Mouse (Mus musculus) midbrain, postnatal 0 days (tissue): ENCODE measurements at regions not wholly inside any gene's neighbourhood (a gene's known extent, or its start where the extent isn't known, plus 50 kb on each side); places are given as distances from the start of the nearest gene placed in this dataset.
A peak's percentile ranks its signal among the peaks of the same experiment; 100 is the strongest.

Experiments
- ATAC-seq: fragments of 200-750 bp; cut with Nextera tagmentation; 2 replicates; pipeline ENCODE4 v1.8.0; 2017; ENCODE audit warnings: moderate number of reproducible peaks, mild to moderate bottlenecking, moderate TSS enrichment, moderate library complexity; ENCODE audit not compliant: low FRiP score
- DNase-seq: peaks from one replicate; pipeline ENCODE4 v3.0.0-alpha.2; 2015; ENCODE audit warnings: low spot score
- H3K27ac ChIP-seq: fragments of 300-500 bp; sonication (generic); 2 replicates; pipeline ENCODE4 v1.5.1; 2014; ENCODE audit warnings: low read depth, mild to moderate bottlenecking, low read length, mixed read lengths
- H3K27me3 ChIP-seq: fragments of 300-500 bp; sonication (generic); 2 replicates; pipeline ENCODE4 v1.6.1; 2014; ENCODE audit warnings: low read length, control low read depth, mixed read lengths; ENCODE audit not compliant: insufficient read depth
- H3K36me3 ChIP-seq: fragments of 300-500 bp; sonication (generic); 2 replicates; pipeline ENCODE4 v1.6.1; 2014; ENCODE audit warnings: low read length, control low read depth, mixed read lengths; ENCODE audit not compliant: insufficient read depth
- H3K4me1 ChIP-seq: fragments of 300-500 bp; sonication (generic); 2 replicates; pipeline ENCODE4 v1.6.1; 2014; ENCODE audit warnings: mild to moderate bottlenecking, control low read depth, antibody characterized with exemption, low read length, mixed read lengths; ENCODE audit not compliant: insufficient read depth
- H3K4me2 ChIP-seq: fragments of 300-500 bp; sonication (generic); 2 replicates; pipeline ENCODE4 v1.6.1; 2014; ENCODE audit warnings: low read depth, mild to moderate bottlenecking, low read length, mixed read lengths; ENCODE audit not compliant: poor library complexity, severe bottlenecking
- H3K4me3 ChIP-seq: fragments of 300-500 bp; sonication (generic); 2 replicates; pipeline ENCODE4 v1.5.1; 2014; ENCODE audit warnings: low read depth, mild to moderate bottlenecking, low read length, moderate library complexity
- H3K9ac ChIP-seq: fragments of 300-500 bp; sonication (generic); replicated peaks from 2 replicates; pipeline ENCODE4 v1.6.1; 2014; ENCODE audit warnings: mild to moderate bottlenecking, low read length, moderate library complexity, mixed read lengths; ENCODE audit not compliant: poor library complexity, severe bottlenecking
- H3K9me3 ChIP-seq: fragments of 300-500 bp; sonication (generic); 2 replicates; pipeline ENCODE4 v1.6.1; 2016; ENCODE audit warnings: low read length, control low read depth
- CTCF ChIP-seq: IDR thresholded peaks from 2 replicates; pipeline ENCODE4 v1.5.1; 2016; ENCODE audit warnings: antibody characterized with exemption, mild to moderate bottlenecking
- WGBS: fragments of 180-500 bp; shearing (Covaris S2); extraction: QIAGEN DNeasy Blood & Tissue Kit; methylation state at CpG from one replicate; pipeline ENCODE4 v1.1.7; 2014; 5-methylcytosine and 5-hydroxymethylcytosine counted together

GRCm38 (mm10) chr3:52198751-52199738 is 69.1 kb upstream of the Foxo1 start:
- H3K4me3 ChIP-seq: no peak overlapping the region
- ATAC-seq (no peak), DNase-seq (no peak)
- peaks cover 6% of the 10 kb centered on the region for H3K4me1 ChIP-seq
- no peak overlapping the region for H3K4me2 ChIP-seq
- no peaks in the 10 kb centered on the region for H3K36me3 ChIP-seq
- no peak overlapping the region for H3K9ac ChIP-seq
- WGBS: 84% methylated on average over 17 of the region's 17 CpGs
- no peak overlapping the region for H3K27ac ChIP-seq
- H3K9me3 ChIP-seq: no peaks in the 10 kb centered on the region
- H3K27me3 ChIP-seq: no peaks in the 10 kb centered on the region
- peak; percentile 25; the same call in 1 of the 2 replicates for TF ChIP-seq CTCF

- no peaks in the 10 kb centered on the region for H3K27me3 ChIP-seq
- no peaks in the 10 kb centered on the region for H3K9me3 ChIP-seq
- no peaks in the 10 kb centered on the region for H3K36me3 ChIP-seq
- H3K4me1 ChIP-seq: peaks cover 6% of the 10 kb centered on the region
- ATAC-seq (no peak), DNase-seq (no peak)
- TF ChIP-seq CTCF: no peak
- H3K9ac ChIP-seq: no peak overlapping the region
- no peak overlapping the region for H3K4me2 ChIP-seq
- H3K27ac ChIP-seq: no peak overlapping the region
- H3K4me3 ChIP-seq: no peak overlapping the region
- 75% methylated on average over 4 of the region's 4 CpGs for WGBS
Measured at GRCm38 (mm10) chr3:52200106-52200505, 68.0 kb upstream of the Foxo1 start.

GRCm38 (mm10) chr3:52210556-52211302 is 57.4 kb upstream of the Foxo1 start:
- no peaks in the 10 kb centered on the region for H3K27me3 ChIP-seq
- WGBS: 19% methylated on average over 24 of the region's 24 CpGs
- TF ChIP-seq CTCF: no peak
- H3K4me3 ChIP-seq: peak overlapping the region; percentile 5; the same call in 1 of the 2 replicates
- no peaks in the 10 kb centered on the region for H3K36me3 ChIP-seq
- H3K27ac ChIP-seq: no peak overlapping the region
- DNase-seq (peak; percentile 30), ATAC-seq (no peak)
- 0 out of 2 replicates have a peak, but pooled peaks cover 4% of the 10 kb centered on the region for H3K9me3 ChIP-seq
- H3K4me1 ChIP-seq: no peaks in the 10 kb centered on the region
- no peak overlapping the region for H3K9ac ChIP-seq
- H3K4me2 ChIP-seq: peak overlapping the region; percentile 39

GRCm38 (mm10) chr3:52211303-52211695 is 56.8 kb upstream of the Foxo1 start:
- DNase-seq: no peak
- WGBS: 36% methylated on average over 4 of the region's 6 CpGs
- Histone ChIP-seq H3K27me3 (no peaks in the 10 kb centered on the region), H3K4me3 (no peak overlapping the region), H3K4me1 (no peaks in the 10 kb centered on the region), H3K36me3 (no peaks in the 10 kb centered on the region), H3K27ac (no peak overlapping the region), H3K9me3 (0 out of 2 replicates have a peak, but pooled peaks cover 4% of the 10 kb centered on the region), H3K4me2 (no peak overlapping the region), H3K9ac (no peak overlapping the region)
- no peak for TF ChIP-seq CTCF
- ATAC-seq: no peak

GRCm38 (mm10) chr3:52214114-52214513 is 54.0 kb upstream of the Foxo1 start:
- Histone ChIP-seq H3K4me3 (no peak overlapping the region), H3K27me3 (no peaks in the 10 kb centered on the region), H3K27ac (no peak overlapping the region), H3K4me1 (no peaks in the 10 kb centered on the region), H3K36me3 (no peaks in the 10 kb centered on the region), H3K9me3 (no peaks in the 10 kb centered on the region), H3K9ac (no peak overlapping the region), H3K4me2 (no peak overlapping the region)
- WGBS: 95% methylated on average over 7 of the region's 7 CpGs
- DNase-seq (no peak), ATAC-seq (no peak)
- no peak for TF ChIP-seq CTCF
